Mouse (Mus musculus) right cerebral cortex, postnatal 10 days (tissue): ENCODE measurements around the gene Cplx3.

Source experiments
- DNase-seq, 2 experiments: peaks; one replicate each; pipeline ENCODE4 v3.0.0; 2021; ENCODE audit warnings: low spot score in 2 of 2

The Cplx3 gene

DNA sequence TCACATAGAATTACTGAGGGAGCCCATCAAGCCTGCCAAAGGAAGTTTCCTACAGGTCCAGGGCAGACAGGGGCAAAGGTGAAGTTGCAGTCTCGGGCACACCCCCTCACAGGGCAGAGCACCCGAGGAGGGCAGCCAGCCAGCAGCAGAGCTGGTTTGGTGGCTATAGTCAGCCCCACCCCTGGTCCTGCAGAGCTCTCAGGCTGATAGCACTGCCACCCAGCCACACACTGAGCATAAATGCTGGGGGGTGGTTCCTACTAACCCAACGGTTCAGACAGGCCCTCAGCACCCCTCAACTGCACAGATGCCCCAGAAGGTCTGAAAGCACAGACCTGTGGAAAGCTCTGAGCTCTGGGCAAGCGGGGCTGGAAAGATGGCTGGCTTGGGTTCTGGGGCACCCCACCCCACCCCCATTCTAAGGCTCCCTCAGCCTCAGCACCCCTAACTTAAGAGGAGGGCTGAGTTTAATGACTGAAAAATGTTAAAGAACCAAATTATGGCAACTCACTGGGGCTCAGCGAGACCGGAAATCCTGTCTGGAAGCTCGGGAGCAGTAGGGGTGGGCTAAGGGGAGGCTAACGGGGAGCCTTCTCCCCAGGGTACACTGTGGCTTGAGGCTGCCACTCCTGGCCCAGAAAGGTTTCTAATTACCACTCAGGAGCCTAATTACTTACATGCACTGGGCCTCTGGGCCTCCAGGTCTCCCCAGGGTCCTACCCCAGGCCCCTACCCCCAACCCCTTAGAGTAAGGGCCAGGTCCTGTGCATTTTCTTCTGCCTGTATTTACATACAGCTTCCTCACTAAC lies 32.8 kb upstream of the Cplx3 start:
- no peak for DNase-seq

DNA sequence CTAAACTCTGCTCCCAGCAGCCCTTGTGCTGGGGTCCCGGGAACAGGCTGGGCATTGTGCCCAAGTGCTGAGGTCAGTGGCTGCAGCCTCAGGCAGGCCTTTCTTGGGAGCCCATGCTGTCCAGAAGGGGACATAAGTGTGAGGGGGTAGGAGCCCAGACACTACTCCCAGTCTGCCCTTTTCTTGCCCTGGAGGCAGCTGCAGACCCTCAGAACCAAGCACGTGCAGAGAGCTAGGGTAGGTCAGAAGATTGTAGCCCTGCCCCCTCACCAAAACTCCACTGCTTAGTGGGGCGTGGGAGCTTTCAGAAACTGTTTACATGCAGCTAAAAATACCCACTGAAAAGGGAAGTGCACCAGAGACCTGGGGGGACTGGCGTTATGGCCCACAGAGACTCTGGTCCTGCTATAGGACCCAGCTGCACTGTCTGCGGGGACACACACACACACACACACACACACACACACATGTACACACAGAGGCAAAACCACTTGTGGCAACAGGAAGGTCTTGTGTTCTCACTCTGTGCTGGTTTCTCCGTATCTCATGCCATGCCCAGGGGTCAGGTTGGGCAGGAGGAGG lies 31.8 kb upstream of the Cplx3 start:
- DNase-seq = peak; percentile 74 to 77

GRCm38 (mm10) chr9:57637272-57637671 lies 31.2 kb upstream of the Cplx3 start:
- DNase-seq = no peak

GRCm38 (mm10) chr9:57633481-57634024 lies 27.5 kb upstream of the Cplx3 start:
- DNase-seq = no peak

DNA sequence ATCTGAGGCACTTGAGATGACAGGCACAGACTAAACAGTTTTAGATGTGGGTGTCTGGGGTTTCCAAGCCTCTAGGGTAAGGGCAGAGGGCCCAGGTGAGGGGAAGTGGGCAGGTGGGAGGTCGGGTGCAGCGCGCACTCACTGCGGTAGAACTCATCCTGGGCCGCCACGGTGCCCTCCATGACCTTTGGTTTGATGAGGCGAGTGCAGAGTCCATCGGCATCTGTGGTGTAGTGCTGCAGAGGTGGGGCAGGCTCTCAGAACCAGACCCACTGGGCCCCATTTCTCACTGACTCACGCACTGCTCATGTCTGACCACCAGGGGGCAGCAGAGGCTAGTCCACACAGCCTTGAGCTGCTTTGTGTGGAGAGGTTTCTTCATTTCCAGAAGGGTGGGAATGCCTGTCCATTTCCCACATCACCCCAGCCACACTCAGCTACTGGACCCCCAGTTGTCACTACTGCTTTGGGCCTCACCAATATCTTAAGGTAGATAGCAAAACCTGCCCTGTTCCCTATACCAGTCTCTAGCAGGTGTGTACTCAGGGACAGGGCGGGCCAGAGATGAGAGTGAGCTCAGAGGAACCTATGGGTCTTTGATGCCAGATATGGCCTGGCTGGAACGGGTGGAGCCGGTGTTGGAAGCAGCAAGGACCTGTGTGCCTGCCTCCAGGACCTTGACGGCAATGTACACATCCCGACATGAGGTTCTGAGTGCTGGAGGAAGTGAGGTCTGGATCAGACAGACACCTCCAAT lies 23.2 kb upstream of the Cplx3 start:
- DNase-seq = peak; percentile 81 to 85

DNA sequence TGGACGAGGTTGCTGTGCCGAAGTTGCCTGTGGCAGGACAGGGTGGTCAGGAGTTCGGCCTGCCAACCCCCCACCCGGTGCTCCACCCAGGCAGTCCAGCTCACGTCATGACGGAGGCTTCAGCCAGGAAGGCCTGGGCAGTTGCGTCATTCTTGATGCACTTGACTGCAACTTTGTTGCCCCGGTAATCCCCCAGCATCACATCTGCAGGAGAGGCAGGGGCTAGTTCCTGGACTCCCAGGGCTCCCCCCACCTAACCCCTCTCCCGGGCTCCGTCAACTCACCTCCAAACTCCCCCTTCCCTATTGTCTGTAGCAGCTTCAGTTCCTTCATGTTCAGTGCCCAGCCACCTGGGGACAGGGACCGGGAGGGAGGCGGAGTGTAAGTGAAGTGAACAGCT lies 22.6 kb upstream of the Cplx3 start:
- DNase-seq = no peak

- no peak for DNase-seq
Measured at GRCm38 (mm10) chr9:57627892-57628291, 21.8 kb upstream of the Cplx3 start.

- DNase-seq = no peak
Measured at GRCm38 (mm10) chr9:57627191-57627590, 21.1 kb upstream of the Cplx3 start.

- no peak for DNase-seq
Measured at GRCm38 (mm10) chr9:57625674-57626500, 19.8 kb upstream of the Cplx3 start.

DNA sequence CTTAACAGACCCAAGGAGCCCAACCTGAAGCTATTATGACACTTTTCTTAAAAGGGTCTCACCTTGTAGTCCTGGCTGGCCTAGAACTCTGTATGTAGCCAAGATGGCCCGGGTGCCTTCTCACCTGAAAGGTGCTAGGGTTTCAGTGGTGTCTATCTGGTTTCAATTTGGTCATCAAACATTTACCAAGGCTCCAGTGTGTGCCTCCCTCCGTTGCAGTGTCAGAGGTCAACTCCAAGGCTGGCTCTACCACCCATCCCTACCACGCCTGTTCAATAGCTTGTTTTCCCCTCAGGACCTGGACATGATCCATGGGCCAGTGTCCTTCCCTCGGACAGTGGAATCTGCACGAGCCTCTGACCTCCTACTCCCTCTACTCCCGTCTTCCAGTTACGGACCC lies 18.2 kb upstream of the Cplx3 start:
- DNase-seq = no peak

GRCm38 (mm10) chr9:57620674-57621073 lies 14.6 kb upstream of the Cplx3 start, which contains the start of gene Lman1l:
Lman1l (minus strand) TSS chr9:57620774.
- no peak for DNase-seq

DNA sequence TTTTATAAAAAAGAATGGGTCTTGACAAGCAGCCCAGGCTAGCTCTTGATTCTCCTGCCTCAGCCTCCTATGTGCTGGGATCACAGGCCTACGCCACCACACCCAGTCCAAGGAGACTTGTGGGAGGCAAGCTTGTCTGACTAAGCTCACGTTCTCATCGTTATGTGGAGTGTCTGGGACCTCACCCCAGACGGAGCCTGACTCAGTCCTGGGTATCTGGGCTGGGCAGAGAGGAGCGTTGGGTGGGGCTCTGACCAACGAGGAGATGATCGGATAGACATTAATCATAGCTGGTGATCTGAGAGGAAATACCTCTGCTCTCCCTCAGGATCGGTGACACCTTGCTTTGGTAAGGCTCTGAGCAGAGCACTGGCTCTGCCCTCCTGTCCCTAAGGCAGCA lies 12.8 kb upstream of the Cplx3 start:
- DNase-seq = no peak

- DNase-seq = peak; percentile 76 to 77
Measured at GRCm38 (mm10) chr9:57617556-57618169, 11.6 kb upstream of the Cplx3 start.

GRCm38 (mm10) chr9:57614786-57615185 lies 8.7 kb upstream of the Cplx3 start:
- DNase-seq = no peak

- no peak for DNase-seq
Measured at GRCm38 (mm10) chr9:57613975-57614374, 7.9 kb upstream of the Cplx3 start.

DNA sequence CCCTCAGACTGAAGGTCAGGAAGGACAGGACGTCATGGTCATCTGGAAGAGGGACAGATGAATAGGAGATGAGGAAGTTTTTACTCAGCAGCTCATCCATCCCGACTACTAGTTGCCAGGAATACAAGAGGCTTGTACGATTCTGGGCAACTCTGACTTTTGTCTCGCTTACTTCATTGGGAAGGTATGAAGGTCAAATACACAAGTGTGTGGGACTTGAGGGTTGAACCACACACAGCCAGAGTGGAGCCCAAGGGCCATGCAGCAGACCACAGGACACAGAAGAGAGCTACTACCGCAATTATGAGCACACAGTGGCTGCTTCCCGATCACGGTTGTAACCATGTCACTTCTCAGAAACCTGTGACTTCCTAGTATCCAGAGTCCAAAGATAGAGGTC lies 6.5 kb upstream of the Cplx3 start:
- no peak for DNase-seq

- peak; percentile 59 to 77 for DNase-seq
Measured at GRCm38 (mm10) chr9:57610359-57610826, 4.3 kb upstream of the Cplx3 start.

DNA sequence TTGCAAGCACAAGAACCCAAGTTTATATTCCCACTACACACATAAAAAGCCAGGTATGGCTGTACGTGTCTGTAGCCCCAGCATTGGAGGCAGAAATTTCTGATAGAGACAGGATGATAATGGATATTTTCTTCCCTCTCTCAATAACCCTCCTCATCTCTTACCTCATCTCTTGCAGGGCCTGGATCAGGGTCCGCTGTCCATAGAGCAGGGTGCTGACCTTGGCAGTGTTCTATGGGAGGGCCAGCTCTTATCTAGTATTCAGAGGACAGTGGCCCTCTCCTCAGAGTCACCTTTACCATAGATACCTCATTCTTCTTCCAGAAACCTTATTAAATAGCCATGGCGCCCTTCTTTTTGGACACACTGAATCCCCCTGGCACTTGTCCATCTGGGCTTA lies 3.7 kb upstream of the Cplx3 start:
- no peak for DNase-seq

- no peak for DNase-seq
Measured at GRCm38 (mm10) chr9:57605503-57605902, 578 bp downstream of the Cplx3 start.

DNA sequence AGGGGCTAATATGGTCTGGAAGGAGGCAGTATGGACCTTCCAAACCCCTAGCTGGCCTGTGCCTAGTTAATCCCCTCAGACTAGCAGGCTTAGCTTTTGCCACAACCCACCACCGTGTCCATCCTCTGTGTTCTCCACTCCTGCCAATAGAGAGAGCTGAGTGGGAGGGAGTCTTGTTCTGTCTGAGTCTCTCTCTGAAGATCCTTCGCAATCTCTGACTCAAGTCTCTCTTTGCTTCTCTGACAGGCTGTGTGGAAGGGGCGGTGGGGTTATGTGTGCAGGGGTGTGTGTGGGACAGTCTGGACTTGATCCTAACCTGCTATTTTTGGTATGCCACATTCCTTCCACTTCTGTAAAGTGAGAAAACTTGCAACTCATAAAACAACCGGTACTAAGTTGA lies 1.2 kb downstream of the Cplx3 start:
- no peak for DNase-seq

- DNase-seq = no peak
Measured at GRCm38 (mm10) chr9:57602098-57602497, 4.0 kb downstream of the Cplx3 start.
